Mouse (Mus musculus) cerebellum, adult 2 months (tissue): ENCODE results near the gene Palld. TPM values are rescaled to one million over a fixed set of nuclear protein-coding genes. Genes with fewer than 3 reads are reported as not detected.

Experiments
- DNase-seq, 2 experiments: peaks; one replicate each; pipeline ENCODE4 v3.0.0; 2021
- H3K27ac ChIP-seq: fragments of 200-500 bp; 2 replicates; pipeline ENCODE4 v1.5.1; 2012; ENCODE audit warnings: low read length, control low read depth, inconsistent platforms; ENCODE audit not compliant: insufficient read depth
- H3K27me3 ChIP-seq: fragments of 200-500 bp; 2 replicates; pipeline ENCODE4 v1.6.1; 2012; ENCODE audit warnings: inconsistent platforms, mild to moderate bottlenecking, low read length, moderate library complexity; ENCODE audit not compliant: control insufficient read depth, insufficient read depth
- H3K4me1 ChIP-seq: fragments of 200-500 bp; 2 replicates; pipeline ENCODE4 v1.6.1; 2011; ENCODE audit warnings: low read length; ENCODE audit not compliant: control insufficient read depth, insufficient read depth
- H3K4me3 ChIP-seq: fragments of 200-500 bp; replicated peaks from 2 replicates; pipeline ENCODE3; 2011; ENCODE audit warnings: mild to moderate bottlenecking, low read depth, low read length, control low read depth; ENCODE audit not compliant: insufficient read depth
- CTCF ChIP-seq: fragments of 200-500 bp; IDR thresholded peaks from 2 replicates; pipeline ENCODE4 v1.5.1; 2011; ENCODE audit warnings: low read depth, mild to moderate bottlenecking, control low read depth, low read length, moderate library complexity, borderline replicate concordance; ENCODE audit not compliant: insufficient read depth
- POLR2A ChIP-seq: fragments of 200-500 bp; IDR thresholded peaks from 2 replicates; pipeline ENCODE4 v1.6.1; 2011; ENCODE audit warnings: low read length, control low read depth, borderline replicate concordance; ENCODE audit not compliant: insufficient read depth
- WGBS: fragments of 180-500 bp; shearing (Covaris S2); methylation state at CpG from one replicate; pipeline ENCODE4 v1.1.7; 2018; 5-methylcytosine and 5-hydroxymethylcytosine counted together
- polyA plus RNA-seq: library from polyadenylated mRNA; depleted of rRNA; stranded (reverse); fragments of >200 nt; gene quantifications from 2 replicates; pipeline ENCODE4 v1.2.3, GENCODE M21; 2012

Palld gene
- polyA plus RNA-seq, 1 experiment: 5.5 TPM

DNA sequence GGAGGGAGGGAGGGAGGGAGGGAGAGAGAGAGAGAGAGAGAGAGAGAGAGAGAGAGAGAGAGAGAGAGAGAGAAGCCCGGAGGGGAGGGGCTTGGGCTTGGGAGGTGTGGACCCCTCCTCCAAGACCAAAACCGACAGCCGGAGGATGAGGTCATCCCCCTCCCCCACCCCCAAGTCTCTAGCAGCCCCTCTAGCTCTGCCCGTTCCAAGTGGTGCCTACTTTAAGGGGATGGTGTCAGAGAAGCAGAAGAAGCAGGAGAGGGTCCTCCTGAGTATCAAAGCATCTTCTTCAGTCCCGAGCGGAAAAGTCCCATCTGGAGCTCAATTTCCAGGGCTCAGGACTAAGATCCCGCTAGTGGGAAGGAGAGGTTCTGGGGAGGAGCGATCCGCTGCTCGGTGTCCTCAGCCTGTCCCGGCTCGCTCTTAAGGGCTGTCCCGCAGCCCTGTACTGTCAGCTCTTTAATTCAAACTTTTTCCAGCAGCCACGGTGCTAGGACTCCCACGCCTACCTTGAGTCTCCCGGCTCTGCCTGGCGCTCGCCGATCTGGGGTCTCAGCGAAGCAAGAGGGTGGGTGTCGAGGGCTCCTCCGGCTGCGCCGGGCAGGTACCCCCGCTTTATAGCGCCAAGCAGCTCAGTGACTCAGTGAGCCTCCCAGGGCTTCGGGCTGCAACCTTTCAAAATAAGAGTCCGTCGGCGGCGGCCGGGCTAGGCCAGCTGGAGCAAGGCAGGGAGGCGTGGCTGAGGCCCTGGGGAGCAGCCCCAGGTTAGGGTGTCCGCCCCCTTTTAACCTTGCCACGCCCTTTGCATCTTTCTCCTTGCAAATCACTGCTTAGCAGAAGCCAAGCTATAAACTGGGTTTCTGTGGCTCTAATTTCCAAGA, 311.7 kb downstream of the Palld start:
- H3K27me3 ChIP-seq: no peaks in the 10 kb centered on the region; the same call in 1 of the 2 replicates
- H3K27ac ChIP-seq: no peak overlapping the region
- peak overlapping the region; percentile 51 for H3K4me3 ChIP-seq
- DNase-seq: peak; percentile 57 to 67
- peaks cover 3% of the 10 kb centered on the region; the same call in 1 of the 2 replicates for H3K4me1 ChIP-seq
- no peak for TF ChIP-seq CTCF
- TF ChIP-seq POLR2A: no peak
- under 1% methylated on average over 35 of the region's 35 CpGs for WGBS

- peak overlapping the region; percentile 21 for H3K4me3 ChIP-seq
- TF ChIP-seq POLR2A (no peak), CTCF (no peak)
Observed at GRCm38 (mm10) chr8:61589972-61590391, 312.5 kb downstream of the Palld start.

DNA sequence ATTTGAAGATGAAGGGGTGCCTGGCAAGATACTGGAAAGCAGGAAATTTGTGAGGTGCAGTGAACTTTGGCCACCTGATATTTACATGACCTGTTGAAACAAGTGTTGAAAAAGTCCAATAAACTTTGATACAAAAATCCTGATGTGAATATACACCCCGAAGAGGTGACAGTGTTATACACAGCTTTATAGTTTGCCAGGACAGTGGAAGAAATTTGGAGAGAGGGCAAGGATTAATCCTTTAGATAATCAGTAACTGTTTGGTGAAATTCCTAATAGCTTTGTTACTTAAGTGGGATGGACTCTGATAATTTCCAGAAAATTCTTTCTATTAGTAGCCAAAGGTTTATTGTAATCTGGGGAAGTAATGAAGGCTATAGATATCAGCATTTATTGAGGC, 314.2 kb downstream of the Palld start:
- Histone ChIP-seq H3K4me3 (no peak overlapping the region), H3K27ac (no peak overlapping the region), H3K27me3 (no peaks in the 10 kb centered on the region; the same call in 1 of the 2 replicates), H3K4me1 (peaks cover 3% of the 10 kb centered on the region; the same call in 1 of the 2 replicates)
- WGBS: 94% methylated on average over 1 of the region's 1 CpGs
- TF ChIP-seq POLR2A (no peak), CTCF (no peak)
- no peak for DNase-seq

More at GRCm38 (mm10) chr8:61589972-61590391, 312.5 kb downstream of the Palld start:
- Histone ChIP-seq H3K27ac (no peak overlapping the region), H3K4me1 (peaks cover 3% of the 10 kb centered on the region; the same call in 1 of the 2 replicates), H3K27me3 (no peaks in the 10 kb centered on the region; the same call in 1 of the 2 replicates)
- 9% methylated on average over 11 of the region's 11 CpGs for WGBS
- DNase-seq: peak; percentile 12 to 20

DNA sequence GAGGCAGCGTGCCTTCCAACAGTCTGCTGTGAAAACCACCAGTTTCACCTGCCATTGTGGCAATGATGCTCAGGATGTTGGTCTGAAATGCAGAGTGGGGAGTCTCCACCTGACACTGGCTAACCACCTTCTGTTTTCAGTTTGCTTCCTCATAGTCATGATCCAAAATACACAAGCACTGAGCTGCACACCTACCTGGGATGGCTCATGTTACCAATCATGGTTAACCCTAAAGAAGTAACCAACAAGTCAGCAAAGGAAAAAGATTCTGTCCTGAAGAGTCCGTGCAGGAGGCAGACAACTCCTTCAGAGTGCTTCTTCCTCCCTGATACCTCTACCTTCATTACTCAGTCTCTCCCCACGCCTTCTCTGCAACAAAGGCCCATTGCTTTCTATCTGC, 314.8 kb downstream of the Palld start:
- Histone ChIP-seq H3K4me1 (peaks cover 3% of the 10 kb centered on the region; the same call in 1 of the 2 replicates), H3K27me3 (no peaks in the 10 kb centered on the region), H3K4me3 (no peak overlapping the region), H3K27ac (no peak overlapping the region)
- DNase-seq: no peak
- no peak for TF ChIP-seq POLR2A
- no peak for TF ChIP-seq CTCF
- WGBS: 85% methylated on average over 3 of the region's 3 CpGs

GRCm38 (mm10) chr8:61586529-61586928, 316.0 kb downstream of the Palld start:
- DNase-seq: no peak
- Histone ChIP-seq H3K27me3 (no peaks in the 10 kb centered on the region), H3K27ac (no peak overlapping the region), H3K4me1 (peaks cover 3% of the 10 kb centered on the region; the same call in 1 of the 2 replicates), H3K4me3 (no peak overlapping the region)
- TF ChIP-seq POLR2A: no peak
- TF ChIP-seq CTCF: no peak
- 92% methylated on average over 3 of the region's 3 CpGs for WGBS

DNA sequence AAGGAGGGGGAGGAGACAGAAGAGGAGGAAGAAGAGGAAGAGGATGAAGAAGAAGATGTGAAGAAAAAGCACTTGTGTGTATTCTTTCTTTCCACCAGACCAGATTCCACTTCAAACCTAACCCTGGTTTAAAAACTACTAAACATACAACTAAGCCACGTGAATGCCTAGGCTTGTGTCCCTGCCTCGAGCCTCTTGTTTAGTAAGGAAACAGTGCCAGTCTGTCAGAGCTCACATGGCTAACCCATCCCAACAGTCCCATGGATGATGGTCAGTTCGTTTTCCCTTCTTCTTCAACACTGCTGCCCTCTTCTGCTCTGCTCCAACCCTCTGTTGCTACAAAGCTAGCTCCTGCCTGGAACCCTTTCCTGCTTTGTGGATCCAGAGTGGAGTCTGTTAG, 316.7 kb downstream of the Palld start:
- DNase-seq: no peak
- Histone ChIP-seq H3K4me1 (peaks cover 3% of the 10 kb centered on the region; the same call in 1 of the 2 replicates), H3K4me3 (no peak overlapping the region), H3K27me3 (no peaks in the 10 kb centered on the region), H3K27ac (no peak overlapping the region)
- 77% methylated on average over 3 of the region's 3 CpGs for WGBS
- TF ChIP-seq CTCF (no peak), POLR2A (no peak)

DNA sequence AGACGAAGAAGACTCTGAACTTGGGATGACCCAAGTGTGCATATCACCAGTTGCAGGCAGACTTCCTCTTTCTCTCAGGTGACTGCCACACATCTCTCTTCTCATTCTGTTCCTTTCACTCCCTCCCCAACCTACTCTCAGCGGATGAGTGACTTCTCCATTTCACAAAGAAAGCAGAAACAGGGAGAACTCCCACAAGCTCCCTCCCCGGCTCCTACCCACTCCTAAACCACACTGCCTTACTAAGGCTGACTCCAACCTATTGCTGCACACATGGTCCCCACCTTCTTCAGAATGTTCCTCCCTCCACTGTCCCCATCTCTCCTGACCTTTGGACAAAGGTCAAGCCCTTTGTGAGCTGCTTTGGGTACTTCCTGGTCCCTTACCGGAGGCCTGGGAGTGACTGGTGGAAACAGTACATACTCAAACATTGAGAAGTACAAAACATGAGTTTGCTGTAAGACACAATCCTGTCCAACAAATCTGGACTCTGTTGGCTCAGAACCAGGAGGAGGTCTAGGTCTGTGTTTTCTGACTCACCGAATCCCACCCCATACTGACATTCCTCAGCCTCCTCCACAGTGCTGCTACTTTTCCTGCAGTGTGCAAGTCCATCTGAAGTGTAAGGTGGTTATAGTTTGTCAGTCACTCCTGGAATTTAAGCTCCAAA, 317.6 kb downstream of the Palld start:
- no peak overlapping the region for H3K4me3 ChIP-seq
- TF ChIP-seq POLR2A (no peak), CTCF (no peak)
- 76% methylated on average over 5 of the region's 5 CpGs for WGBS
- H3K27me3 ChIP-seq: no peaks in the 10 kb centered on the region
- H3K27ac ChIP-seq: no peak overlapping the region
- H3K4me1 ChIP-seq: no peaks in the 10 kb centered on the region
- no peak for DNase-seq
